Mouse (Mus musculus): Measurements from ENCODE around the gene Tssk1.

Tssk1 gene

DNA sequence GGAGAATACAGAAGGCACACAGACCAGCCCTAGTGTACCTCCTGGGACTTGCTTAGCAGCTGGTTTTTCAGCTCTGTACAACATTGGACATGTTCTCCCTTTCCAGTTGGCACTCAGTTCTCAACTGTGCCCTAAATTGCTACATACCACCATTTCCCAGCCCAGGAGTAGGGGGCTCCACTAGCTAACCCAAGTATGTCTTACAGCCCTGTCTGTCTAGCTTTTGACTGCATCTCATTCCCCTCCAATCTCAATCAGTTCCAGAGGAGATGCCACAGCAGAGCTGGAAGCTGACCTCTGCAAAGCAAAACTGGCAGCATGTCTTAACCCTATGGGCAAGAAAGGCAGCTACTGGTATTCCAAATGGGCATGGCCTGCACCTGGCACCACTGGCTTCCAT is 2.1 kb downstream of the Tssk1 start:
- in situ Hi-C loops (cut with MboI, MseI), result no loop called here

DNA sequence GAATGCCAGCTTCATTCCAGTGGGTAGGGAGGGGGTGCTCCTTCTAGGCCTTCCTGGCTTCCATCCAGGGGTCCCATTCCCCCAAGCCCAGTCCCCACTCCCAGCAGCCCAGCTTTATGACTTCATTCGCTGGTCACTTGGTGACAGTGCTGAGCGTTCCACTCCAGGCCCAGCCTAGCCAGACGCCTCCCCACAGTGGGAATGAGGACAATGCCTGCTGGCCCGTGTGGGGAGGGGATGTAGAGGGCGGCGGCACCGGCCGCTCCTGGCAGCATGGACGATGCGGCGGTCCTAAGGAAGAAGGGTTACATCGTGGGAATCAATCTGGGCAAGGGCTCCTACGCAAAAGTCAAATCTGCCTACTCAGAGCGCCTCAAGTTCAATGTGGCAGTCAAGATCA is 4.4 kb downstream of the Tssk1 start, which contains the start of the genes Dgcr2 and Tssk2:
Dgcr2 (minus strand) TSS at position 101 of the 400 bp plus-strand sequence.
Tssk2 (plus strand) TSS at position 176 of the 400 bp plus-strand sequence.
- in situ Hi-C loops (cut with MboI, MseI), result no loop called here

DNA sequence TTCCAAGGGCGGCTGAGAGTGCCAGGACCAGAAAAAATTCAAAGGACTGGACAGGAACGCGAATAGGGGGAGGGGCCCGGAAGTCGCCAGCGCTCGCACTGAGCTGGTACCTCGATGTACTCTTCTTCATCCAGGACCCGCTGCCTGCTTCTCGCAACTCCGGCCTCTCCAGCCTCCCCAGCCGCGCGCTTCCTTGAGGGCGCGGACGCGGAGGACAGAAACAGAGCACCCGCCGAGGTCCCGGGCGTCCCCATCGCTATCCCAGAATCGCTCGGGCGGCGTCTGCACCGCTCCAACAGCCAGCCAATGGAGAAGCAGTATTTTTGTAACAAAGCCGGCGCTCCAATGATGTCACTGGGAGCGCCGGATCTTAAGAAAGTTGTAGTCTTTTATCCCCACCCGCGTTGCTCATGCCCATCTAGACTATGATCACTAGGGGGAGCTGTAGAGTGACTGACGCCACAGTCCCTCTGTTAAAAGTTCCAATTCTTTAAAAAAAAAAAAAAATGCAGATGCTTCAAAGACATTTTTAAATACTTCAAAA is 17.1 kb downstream of the Tssk1 start, which contains the start of gene Ess2:
Ess2 (minus strand) TSS at position 297 of the 544 bp plus-strand sequence.
- in situ Hi-C loops (cut with MboI, MseI), result no loop called here

DNA sequence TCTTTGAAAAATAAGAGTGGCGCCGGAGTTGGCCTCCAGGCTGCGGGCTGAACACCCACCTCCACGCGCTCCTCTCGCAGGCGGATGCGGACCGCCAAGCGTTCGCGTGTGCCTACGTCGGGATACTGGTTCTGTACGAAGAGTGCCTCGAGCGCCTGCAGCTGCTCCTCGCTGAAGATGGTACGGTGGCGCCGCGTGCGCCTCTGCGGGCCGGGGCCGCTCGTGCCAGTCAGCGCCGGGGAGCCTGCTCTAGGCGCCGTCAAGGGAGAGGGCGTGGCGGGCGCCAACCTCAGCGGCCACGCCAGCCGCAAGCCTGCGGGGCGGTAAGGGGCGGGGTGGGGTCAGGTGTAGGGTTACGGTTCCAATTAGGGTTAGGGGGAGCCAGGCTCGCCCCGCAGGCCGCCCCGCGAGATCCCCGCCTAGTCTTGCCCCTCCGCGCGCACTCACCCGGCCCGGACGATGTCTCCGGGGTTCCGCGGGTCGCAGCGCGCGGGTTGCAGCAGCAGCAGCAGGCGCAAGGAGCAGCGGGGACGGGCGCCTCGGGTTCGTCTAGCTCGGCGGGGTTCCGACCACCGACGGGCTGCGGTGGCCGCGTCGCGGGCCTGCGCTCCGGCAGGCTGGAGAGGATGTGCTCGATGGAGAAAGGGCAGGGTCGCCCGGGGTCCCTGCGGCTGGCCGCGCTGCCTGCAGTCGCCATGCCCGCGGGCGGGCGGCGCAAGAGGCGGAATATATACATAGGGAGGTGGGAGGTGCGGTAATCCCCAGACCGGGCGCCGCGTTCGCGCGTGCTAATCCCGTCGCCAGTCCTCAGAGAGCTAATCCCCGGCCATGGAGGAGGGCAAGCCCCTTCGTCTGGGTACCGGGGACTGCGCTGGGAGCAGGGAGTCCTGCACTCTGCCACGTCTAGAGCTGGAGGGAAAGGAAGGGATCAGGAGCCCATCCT is 20.6 kb downstream of the Tssk1 start, which contains the start of gene Gsc2:
Gsc2 (minus strand) TSS at position 753 of the 943 bp plus-strand sequence.
- in situ Hi-C loops (cut with MboI, MseI), result no loop called here

DNA sequence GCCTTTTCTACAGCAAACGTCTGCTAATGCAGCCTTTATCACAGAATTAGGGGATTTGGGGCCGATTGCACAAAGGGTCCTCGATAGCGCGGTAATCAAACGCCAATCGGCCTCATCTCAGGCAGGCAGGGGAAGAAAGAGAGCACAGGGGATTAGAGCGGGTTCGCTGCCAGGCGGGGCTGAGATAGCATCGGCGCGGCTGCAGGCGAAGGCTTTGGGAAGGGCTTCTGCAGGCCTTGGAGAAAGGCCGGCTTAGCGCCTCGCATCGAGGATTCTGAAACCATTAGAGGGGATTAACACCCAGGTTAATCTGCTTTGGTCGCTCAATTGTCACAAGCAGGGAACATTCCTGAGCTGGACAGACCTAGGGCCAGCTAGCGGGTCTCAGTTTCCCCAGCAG is 26.6 kb downstream of the Tssk1 start:
- in situ Hi-C loops (cut with MboI, MseI), result no loop called here

DNA sequence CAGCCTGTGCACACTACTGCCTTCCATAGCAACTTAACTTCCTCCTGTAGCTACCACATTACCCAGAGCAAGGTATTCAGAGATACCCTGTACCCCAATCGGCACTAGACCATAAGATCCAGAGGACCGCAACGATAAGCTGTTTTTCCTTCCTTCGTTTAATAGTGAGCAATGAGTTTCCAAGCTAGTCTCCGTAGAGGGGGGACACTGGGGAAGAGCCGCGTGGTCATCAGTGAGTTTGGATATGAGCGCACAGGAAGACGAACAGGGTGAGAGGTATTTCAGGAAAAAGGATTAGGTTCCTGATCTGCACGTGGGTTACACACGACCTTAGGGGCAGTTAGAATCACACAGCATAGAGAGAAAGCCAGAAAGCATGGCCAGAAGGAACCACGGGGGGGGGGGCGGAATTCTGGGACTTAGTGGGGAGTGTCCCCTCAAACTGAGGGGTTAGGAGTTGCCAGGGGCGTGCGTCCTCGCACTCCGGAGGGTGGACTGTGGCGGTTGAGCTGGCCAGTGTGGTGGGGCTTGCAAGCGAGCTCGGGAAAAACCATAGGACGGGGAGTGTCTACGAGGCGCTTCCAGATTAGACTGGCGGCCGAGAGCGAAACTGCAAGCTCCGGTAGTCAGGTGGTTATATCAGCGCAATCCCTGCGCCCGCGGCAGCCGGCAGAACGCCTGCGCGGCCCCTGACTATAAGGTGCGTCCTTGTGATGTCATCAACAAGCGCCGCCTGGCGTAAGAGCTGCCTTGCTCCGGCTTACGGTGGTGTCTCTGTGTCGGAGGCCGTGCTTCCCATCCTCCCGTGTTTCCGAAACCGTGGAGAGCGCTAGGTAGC is 27.5 kb downstream of the Tssk1 start:
- in situ Hi-C loops (cut with MboI, MseI), result no loop called here

DNA sequence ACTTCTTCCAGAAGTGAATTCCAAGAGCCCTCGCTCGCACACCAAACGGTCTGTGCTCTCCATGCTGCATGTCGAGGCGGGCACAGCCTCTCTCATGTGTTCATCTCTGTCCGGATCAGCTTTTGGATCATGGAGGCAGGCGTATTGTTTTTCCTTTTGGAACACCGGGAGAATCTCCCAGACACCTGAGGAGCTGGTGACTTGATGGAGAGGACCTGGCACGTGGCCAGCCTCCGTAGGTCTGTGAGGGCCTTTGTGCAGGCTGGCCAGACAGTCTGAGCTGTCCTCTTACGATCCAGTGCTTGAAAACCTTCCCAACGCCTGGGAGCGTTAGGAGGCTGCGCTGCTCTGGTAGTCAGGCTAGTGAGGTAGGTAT is 28.1 kb downstream of the Tssk1 start:
- in situ Hi-C loops (cut with MboI, MseI), result no loop called here

DNA sequence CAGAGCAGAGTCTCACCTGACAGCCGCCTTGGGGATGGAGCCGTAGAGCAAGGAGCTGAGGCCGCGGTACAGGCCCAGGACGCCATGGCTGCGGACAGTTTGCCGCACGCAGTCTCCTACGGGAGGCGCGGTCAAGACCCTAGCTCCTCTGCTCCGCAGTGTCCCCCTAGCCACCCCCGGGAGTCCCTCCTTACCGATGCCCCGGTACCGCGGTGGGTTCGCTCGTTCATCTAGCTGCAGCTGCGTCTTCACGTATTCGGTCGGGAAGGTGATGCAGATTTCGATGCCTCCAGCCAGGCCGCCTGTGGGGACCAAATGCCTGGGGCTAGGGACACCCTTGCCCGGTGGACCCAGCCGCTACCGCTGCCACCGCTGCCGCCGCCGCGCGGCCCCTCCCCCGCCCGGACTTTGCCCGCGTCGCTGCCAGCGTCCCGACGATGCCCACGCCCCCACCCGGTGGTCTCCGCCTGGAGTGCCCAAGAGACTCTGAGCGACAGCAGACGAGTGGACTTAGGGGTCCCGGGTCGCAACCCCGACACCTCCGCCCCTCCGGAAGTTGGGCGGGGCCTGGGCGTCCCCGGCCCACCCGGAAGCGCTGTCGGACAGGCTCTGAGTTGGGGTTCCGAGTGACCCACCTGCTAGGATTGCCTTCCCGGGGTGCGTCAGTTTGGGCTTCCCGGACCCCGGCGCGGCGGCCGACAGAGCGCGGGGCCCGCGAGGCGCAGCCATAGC is 33.5 kb downstream of the Tssk1 start:
- in situ Hi-C loops (cut with MboI, MseI), result no loop called here

DNA sequence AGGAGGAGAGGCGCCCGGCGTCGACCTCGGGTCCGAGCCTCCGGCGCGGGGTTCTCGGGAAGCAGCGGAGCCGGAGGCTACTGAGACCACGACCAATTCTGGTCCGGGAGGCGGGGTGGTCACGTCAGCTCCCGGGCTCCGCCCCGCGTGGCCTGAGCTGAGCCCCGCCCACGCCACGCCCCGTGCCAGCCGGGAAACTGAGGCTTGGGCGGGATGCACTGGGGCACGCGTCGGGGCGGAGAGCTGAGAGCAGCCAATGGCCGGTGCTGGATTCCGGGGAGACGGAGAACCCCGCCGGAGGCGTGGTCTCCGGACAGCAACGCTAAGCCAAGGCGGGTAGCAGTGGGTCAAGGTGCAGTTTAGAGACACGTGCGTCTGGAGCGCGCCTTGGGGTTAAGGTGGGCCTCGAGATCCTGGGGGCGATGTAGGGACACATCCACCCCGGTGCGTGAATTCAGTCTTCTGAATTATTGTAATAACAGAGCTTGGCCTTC is 34.1 kb downstream of the Tssk1 start, which contains the start of gene Slc25a1:
Slc25a1 (minus strand) TSS at position 133 of the 494 bp plus-strand sequence.
- in situ Hi-C loops (cut with MboI, MseI), result no loop called here

DNA sequence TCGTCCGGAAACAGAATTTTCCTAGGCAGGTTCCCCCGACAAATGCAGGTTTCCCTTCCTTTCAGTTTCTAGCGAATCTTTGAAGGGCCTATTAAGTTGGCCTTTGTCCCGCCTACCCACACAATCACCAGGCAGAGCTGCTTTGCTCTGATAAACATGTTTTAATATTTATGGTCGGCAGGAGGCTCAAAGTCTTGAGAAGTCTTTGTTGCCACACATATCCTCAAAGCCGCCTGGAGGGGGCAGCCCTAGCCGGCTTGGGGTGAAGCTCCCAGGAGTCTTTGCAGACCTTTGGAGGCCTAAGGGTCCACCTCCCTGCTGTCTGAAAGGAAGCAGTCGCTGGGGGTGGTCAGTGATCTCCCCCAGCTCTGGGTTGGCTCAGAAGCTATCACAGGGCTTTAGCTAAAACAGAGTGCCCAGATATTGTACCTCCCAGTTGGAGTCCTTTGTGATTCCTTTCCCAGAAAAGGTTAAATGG is 34.6 kb downstream of the Tssk1 start:
- in situ Hi-C loops (cut with MboI, MseI), result no loop called here

DNA sequence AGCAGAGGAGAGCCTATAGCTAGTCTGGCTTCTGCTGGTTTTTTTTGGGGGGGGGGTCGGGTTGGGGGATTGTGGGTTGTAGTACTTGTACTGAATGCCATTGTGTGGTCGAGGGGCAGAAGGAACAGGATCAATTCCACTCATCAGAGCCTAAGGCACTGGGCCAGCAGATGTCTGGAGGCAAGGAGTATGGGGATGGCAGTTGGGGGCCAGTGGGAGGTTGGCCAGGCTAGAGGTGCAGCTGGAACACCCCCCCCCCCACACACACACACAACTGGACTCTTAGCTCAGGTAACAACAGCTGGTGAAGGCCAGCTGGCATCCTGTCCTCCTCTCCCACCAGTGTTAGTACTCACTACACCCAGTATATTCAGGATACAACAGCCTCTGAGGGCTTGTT is 35.2 kb downstream of the Tssk1 start:
- in situ Hi-C loops (cut with MboI, MseI), result no loop called here

DNA sequence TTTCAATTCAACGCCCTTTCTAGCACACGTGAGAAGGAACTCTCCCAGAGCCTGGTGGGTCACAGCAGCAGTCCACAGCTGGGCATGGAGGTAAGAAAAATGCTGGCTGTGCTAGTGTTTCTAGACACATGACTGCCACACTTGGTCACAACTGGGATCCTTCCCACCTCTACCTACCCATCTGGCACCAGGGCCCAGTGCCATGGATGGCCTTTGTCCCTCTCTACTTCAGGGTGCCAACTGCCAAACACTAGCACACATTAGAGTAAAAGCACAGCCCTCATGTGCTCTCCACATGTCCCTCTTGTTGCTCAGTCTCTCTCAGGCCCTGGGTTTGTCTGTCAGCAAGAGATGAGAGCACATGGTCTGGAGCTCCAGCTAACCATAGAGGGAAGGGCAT is 35.6 kb downstream of the Tssk1 start:
- in situ Hi-C loops (cut with MboI, MseI), result loop anchor here (5.0 kb wide), 1 partner anchor 43 kb away; no protein-coding TSS in a partner anchor

DNA sequence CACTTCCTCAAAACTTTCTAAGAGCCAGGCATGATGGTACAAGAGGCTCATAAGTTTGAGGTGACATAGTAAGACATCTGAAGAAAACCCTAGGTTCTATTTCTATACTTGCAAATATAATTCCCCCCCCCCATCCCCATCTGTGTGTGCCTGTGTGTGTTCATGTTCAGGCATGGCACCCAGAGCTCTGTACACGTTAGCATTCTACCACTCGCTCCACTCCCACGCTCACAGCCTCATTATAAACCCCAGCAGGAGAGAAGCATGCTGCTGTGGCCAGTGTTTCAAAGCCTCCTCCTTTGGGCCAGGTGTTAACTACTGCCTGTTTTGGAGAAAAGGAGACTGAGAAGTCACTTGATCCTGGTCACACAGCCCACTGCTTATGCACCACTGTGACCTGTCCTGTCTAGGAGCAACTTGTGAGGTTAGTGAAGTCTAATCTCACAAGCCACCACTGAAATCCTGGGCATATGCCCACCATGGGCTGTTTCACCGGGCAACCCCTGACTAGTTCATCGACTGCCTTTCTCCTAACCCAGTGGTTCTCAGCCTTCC is 38.0 kb downstream of the Tssk1 start:
- in situ Hi-C loops (cut with MboI, MseI), result loop anchor here (5.0 kb wide), 1 partner anchor 40 kb away; no protein-coding TSS in a partner anchor

DNA sequence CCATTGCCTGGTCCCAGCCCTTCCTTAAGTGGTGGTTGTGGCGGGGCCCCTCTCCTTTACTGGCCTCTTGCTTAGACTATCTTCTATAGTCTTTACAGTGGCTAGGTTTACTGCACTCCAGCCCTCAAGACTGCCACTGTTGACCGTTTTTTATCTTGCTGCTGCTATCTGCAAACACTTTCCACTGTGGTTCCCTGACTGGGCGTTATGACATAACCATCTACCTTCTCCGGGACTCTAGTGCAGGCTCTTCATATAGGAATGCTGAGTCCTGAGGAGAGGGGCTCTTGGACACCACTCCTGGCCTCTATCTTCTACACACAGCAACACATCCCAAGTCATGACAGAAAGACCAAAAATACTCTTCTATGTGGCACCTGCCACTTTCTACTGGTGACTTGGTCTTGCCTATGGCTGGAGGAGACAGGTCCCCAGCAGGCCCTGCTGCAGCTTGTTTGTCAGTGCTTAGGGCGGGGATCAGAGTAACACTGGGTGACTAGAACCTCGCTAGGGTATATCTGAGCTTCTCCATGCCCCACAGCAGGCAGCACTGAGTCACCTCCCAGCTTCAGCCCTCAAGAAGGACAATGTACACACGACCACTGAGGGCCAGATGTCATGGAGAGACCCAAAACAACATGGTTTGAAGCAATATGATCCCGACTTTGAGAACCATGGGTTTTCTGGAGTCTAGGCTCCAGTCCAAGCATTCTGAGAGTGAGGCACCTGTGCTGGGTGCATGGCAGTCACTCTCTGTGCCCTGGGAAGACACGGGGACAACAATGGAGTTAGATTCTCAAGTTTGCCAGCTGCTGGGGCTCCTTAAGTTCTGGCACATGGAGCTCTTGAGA is 39.8 kb downstream of the Tssk1 start:
- in situ Hi-C loops (cut with MboI, MseI), result loop anchor here (5.0 kb wide), 1 partner anchor 38 kb away; no protein-coding TSS in a partner anchor

DNA sequence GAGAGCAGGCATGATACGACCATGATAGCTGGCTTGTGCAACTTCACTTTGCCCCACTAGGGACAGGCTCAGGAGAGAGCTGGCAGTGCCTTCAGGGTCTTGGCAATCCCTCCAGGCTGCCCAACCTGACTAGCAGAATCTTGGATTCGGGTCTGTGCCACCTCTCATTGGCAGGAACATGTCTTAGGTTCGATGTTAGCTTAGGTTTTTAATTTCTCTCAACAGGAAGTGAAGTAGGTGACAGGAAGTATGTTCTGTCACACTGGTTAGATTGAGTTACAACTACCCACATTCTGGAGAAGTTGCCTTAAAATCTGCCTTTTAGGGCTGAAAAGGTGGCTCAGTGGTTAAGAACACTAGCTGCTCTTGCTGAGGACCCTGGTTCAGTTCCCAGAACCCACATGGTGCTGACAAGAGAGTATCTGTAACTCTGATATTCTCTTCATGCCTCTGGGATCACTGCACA is 40.5 kb downstream of the Tssk1 start:
- in situ Hi-C loops (cut with MboI, MseI), result loop anchor here (5.0 kb wide), 1 partner anchor 38 kb away; no protein-coding TSS in a partner anchor

DNA sequence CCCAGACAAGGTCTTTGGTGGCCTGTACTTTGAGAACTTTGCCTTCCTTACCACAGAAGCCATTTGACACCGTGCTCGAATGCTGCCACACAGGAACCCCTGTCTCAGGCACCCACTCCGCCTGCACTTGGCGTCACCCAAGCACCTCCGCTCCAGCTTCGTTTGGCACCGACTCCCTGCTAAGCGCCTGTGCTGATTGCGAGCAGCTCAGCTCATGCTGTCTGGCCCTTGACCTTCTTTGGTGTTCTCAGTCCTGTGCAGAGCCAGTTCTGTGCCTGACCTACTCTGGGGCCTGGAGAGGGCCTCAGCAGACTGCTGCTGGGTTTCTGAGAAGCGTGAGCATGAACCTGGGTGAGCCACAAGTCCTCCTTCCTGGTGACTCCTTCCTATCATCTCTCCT is 42.8 kb downstream of the Tssk1 start:
- in situ Hi-C loops (cut with MboI, MseI), result no loop called here

DNA sequence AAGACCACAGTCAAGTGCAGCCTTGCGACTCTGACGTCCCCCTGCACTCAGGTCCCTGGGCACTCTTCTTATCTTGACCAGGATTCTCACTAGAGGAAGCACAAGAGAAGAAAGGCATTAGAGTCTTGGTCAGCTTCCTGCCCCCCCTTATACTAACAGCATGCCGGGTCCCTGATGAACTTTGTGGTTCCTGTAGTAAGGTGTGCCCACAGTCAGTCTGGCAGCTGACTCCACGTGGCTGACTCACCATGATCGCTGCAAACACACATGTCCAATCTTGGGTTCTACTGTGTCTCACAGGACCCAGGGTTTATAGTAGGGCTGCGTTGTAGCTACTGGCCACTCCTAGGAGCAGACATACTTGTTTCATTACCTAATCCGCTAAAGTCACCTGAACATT is 44.2 kb downstream of the Tssk1 start:
- in situ Hi-C loops (cut with MboI, MseI), result no loop called here

DNA sequence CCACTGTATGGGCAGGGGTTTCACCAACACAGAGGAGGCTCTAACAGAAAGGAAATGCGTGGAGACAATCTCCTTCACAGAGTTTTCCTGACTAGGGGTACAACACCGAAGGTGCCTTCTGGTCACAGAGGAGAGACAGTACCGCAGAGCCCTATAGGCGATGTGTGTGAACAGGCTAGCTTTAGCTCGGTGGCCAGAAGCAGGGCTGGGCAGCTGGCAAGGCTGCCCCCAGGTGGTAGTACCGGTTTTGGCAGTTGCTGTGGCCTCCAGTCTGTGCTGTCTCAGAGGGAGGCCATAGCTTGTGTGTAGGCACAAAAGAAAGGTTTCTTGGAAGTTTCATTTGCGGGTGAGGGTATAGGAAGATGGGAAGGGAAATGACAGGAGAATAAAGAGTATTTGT is 44.8 kb downstream of the Tssk1 start:
- in situ Hi-C loops (cut with MboI, MseI), result no loop called here

DNA sequence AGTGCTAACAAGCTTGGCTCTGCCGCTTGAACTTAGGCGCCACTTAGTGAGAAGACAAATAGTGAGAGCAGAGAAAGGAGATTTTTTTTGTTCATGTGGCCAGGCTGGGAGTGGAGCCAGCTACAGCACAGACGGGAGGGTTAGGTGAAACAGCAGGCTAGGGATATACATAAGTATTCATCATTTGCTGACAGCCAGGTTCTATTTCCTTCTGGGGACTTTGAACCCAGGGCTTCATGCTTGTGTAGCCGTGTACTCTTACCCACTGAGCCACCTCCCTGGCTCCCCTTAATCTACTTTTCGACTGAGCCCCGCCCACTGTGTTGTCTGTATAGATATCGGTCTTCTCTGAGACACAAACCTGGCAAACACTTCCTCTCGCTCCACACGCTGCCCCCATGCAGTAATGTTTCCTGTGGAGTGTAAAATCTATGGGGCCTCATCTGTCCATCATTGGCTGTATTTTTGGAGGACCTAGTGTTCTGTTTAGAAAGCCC is 45.3 kb downstream of the Tssk1 start:
- in situ Hi-C loops (cut with MboI, MseI), result no loop called here

All from regulatory T cell (primary cell).